Mouse (Mus musculus): ENCODE results near the gene Ptpn5. TPM values are rescaled to one million over a fixed set of nuclear protein-coding genes. Genes with fewer than 3 reads are reported as not detected.
A peak's percentile ranks its signal among the peaks of the same experiment; 100 is the strongest.

Gene Ptpn5
- polyA plus RNA-seq, 1 experiment, result 139 TPM

GRCm38 (mm10) chr7:47061560-47061959 is 71.9 kb downstream of the Ptpn5 start:
- peak in 1 of 2 experiments; percentile 61 for DNase-seq (ENCODE audit: extremely low spot score in 1 of 2, low spot score in 1 of 2)

GRCm38 (mm10) chr7:47059339-47059738 is 74.1 kb downstream of the Ptpn5 start:
- no peak for DNase-seq (ENCODE audit: extremely low spot score in 1 of 2, low spot score in 1 of 2)

GRCm38 (mm10) chr7:47056273-47056672 is 77.2 kb downstream of the Ptpn5 start:
- DNase-seq (ENCODE audit: extremely low spot score in 1 of 2, low spot score in 1 of 2), result no peak

- DNase-seq (ENCODE audit: extremely low spot score in 1 of 2, low spot score in 1 of 2), result no peak
Observed at GRCm38 (mm10) chr7:47055744-47056143, 77.7 kb downstream of the Ptpn5 start.

GRCm38 (mm10) chr7:47054666-47055065 is 78.8 kb downstream of the Ptpn5 start:
- no peak for DNase-seq (ENCODE audit: extremely low spot score in 1 of 2, low spot score in 1 of 2)

- no peak for DNase-seq (ENCODE audit: extremely low spot score in 1 of 2, low spot score in 1 of 2)
Observed at GRCm38 (mm10) chr7:47053287-47053686, 80.2 kb downstream of the Ptpn5 start.

- DNase-seq (ENCODE audit: extremely low spot score in 1 of 2, low spot score in 1 of 2), result no peak
Observed at GRCm38 (mm10) chr7:47052276-47052675, 81.2 kb downstream of the Ptpn5 start.

GRCm38 (mm10) chr7:47051404-47052151 is 81.9 kb downstream of the Ptpn5 start:
- DNase-seq (ENCODE audit: extremely low spot score in 1 of 2, low spot score in 1 of 2), result peak in 1 of 2 experiments; percentile 46

GRCm38 (mm10) chr7:47050766-47051165 is 82.7 kb downstream of the Ptpn5 start:
- DNase-seq (ENCODE audit: extremely low spot score in 1 of 2, low spot score in 1 of 2), result peak; percentile 57 to 75

GRCm38 (mm10) chr7:47050366-47050765 is 83.1 kb downstream of the Ptpn5 start, which contains the start of gene Tmem86a:
Gene Tmem86a, plus strand, starts transcription at chr7:47050601.
- DNase-seq (ENCODE audit: extremely low spot score in 1 of 2, low spot score in 1 of 2), result peak; percentile 94 to 97

- DNase-seq (ENCODE audit: extremely low spot score in 1 of 2, low spot score in 1 of 2), result no peak
Observed at GRCm38 (mm10) chr7:47042823-47043490, 90.5 kb downstream of the Ptpn5 start.

GRCm38 (mm10) chr7:47042121-47042520 is 91.4 kb downstream of the Ptpn5 start:
- no peak for DNase-seq (ENCODE audit: extremely low spot score in 1 of 2, low spot score in 1 of 2)

- DNase-seq (ENCODE audit: extremely low spot score in 1 of 2, low spot score in 1 of 2), result no peak
Observed at GRCm38 (mm10) chr7:47041706-47042105, 91.8 kb downstream of the Ptpn5 start.

GRCm38 (mm10) chr7:47035426-47035825 is 98.1 kb downstream of the Ptpn5 start:
- DNase-seq (ENCODE audit: extremely low spot score in 1 of 2, low spot score in 1 of 2), result no peak

- no peak for DNase-seq (ENCODE audit: extremely low spot score in 1 of 2, low spot score in 1 of 2)
Observed at GRCm38 (mm10) chr7:47034785-47035384, 98.6 kb downstream of the Ptpn5 start.

GRCm38 (mm10) chr7:47031371-47031770 is 102.1 kb downstream of the Ptpn5 start:
- DNase-seq (ENCODE audit: extremely low spot score in 1 of 2, low spot score in 1 of 2), result no peak

- DNase-seq (ENCODE audit: extremely low spot score in 1 of 2, low spot score in 1 of 2), result no peak
Observed at GRCm38 (mm10) chr7:47030517-47031193, 102.8 kb downstream of the Ptpn5 start.
